Mouse (Mus musculus) forebrain, embryonic 15.5 days (tissue): ENCODE results near the gene Fbxo9. TPM values are rescaled to one million over a fixed set of nuclear protein-coding genes. Genes with fewer than 3 reads are reported as not detected.

Source experiments
- polyA plus RNA-seq: library from polyadenylated mRNA; unstranded; fragments of >200 nt; fragmentation: Nextera tagmentation; extraction: Ambion mirVana; gene quantifications from 2 replicates; pipeline ENCODE4 v1.2.1, GENCODE M21; 2015

Gene Fbxo9
- polyA plus RNA-seq, 1 experiment from 2014 or later: 54.3 TPM

Other genes with a start within 250 kb of the Fbxo9 start
- 60.4 and 66.3 TPM in 2 replicates for gene Elovl5, start 191.7 kb downstream of the Fbxo9 start, polyA plus RNA-seq
- gene Gcm1, start 57.1 kb downstream of the Fbxo9 start, polyA plus RNA-seq: not detected in 2 replicates
- 37.5 and 39.8 TPM in 2 replicates for gene Ick, start 127 bp upstream of the Fbxo9 start, polyA plus RNA-seq
- 16.0 and 16.8 TPM in 2 replicates for gene Gsta4, start 73.7 kb upstream of the Fbxo9 start, polyA plus RNA-seq
- not detected in 2 replicates for gene Gsta1, start 121.6 kb upstream of the Fbxo9 start, polyA plus RNA-seq
- gene Gm3776, start 148.1 kb upstream of the Fbxo9 start, polyA plus RNA-seq: not detected in 2 replicates
- not detected in 2 replicates for gene Gm10639, start 180.9 kb upstream of the Fbxo9 start, polyA plus RNA-seq
- gene Omt2a, start 205.7 kb upstream of the Fbxo9 start, polyA plus RNA-seq: not detected in 2 replicates
- gene Omt2b, start 218.5 kb upstream of the Fbxo9 start, polyA plus RNA-seq: not detected in 2 replicates
- not detected in 2 replicates for gene Gsta2, start 246.7 kb upstream of the Fbxo9 start, polyA plus RNA-seq